Mouse (Mus musculus) ovary, postnatal 14 days (tissue): ENCODE results near the gene Frmd4b.
A peak's percentile ranks its signal among the peaks of the same experiment; 100 is the strongest.

Experiments
- DNase-seq: peaks from one replicate; pipeline ENCODE4 v3.0.0; 2022; ENCODE audit warnings: low spot score

The Frmd4b gene

DNA sequence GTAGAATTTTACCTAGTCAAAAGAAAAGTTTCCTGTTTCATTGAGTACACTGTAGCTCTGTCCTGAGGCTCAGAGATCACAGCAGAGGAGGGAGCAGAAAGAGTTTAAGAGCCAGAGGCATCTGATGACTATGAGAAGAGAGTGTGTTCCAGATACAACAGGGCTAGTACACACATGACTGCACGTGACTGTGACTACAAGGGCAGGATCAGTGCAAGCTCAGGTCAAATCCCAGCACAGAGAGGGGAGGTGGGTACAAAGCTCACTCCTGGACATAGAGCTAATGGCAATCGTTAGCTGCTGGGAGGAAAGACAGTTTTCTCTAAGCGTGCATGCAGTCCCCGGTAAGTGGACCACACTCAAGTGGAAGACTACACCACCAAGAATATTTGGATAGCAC lies 37.6 kb downstream of the Frmd4b start:
- no peak for DNase-seq

DNA sequence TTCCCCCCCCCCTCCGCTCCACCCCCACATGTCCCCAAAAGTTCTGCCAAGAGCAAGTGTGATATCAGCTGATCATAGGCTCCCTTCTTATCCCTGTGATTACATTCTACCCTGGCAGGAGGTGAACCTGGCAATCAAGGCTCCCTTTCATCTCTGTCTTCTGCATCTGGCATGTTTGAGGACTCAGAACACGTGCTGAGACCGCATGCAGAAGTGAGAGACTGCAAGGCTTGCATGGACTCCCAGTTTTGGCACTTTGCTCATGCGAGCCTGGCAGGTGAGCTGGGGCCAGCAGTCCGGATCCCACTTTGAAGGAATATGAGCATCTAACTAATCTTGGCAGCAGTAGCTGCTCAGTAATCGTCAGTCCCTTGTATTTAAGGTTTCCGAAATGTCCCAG lies 39.1 kb downstream of the Frmd4b start:
- DNase-seq = no peak

DNA sequence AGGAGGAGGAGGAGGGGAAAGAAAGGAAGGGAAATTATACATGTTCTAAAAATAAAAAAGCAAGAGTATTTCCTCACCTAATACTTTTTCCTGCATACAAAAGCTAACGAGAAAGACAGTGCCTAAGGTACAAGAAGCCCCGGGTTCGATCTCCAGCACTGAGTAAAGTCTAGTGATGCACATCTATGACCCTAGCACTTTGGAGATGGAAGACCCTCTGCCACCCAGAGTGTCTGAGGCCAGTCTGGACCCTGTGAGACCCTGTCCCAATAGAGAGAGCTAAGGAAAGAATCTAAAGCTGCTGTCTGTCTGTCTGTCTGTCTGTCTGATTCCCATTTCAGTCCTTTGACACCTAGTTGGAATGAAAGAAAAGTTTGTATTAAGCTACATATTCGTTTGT lies 40.0 kb downstream of the Frmd4b start:
- no peak for DNase-seq

DNA sequence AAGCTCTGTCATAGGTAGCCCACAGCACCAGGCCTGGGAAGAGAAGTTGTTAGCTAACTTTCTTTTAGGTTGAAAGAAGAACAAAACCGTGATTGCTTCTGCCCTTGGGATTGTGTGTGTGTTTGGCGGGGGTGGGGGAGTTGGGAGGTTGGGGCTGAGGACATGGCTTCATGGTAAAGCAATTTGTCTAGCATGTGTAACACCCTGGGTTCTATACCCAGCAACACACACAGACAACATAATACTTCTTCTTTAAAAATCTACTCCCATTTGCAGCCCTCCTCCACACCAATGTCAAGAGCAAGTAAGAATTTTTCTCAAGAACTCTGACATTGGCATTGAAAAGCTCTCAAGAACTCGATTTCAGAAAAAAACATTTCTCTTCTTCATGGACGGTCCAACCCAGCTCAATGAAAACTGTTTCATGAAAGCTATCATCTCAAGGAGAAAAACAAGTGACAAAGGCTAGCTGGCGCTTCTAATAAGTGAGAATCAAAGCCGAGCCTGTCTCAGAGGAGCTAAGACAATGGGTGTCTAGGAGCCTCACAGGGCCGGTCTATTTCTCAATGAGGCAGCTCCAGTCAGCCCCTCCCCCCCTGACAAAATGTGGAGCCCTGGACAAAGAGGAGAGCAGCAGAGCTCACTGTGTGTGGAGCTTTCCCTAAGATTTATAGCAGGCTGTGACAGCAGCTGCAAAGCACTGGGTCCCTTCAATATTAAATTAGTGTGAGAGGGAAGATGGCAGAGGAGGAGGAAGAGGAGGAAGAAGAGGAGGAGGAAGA lies 40.6 kb downstream of the Frmd4b start:
- no peak for DNase-seq

DNA sequence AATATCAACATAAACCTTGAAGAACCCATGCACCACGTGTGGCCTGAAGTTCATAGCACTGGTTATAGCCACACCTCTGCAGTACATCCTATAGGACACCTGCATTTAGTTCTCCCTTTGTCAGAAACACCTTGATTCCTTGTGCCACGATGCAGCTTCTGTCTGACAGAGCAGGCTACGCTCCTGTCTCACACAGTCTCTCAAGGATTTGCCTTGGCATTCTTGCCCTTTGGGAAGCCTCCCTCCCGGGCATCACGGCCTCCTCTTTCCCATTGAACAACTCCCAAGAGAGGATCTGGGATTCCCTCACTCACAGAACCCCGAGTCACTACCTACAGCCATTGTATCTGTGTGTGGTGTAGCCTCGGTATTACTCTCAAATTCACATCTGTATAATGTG lies 41.2 kb downstream of the Frmd4b start:
- no peak for DNase-seq

DNA sequence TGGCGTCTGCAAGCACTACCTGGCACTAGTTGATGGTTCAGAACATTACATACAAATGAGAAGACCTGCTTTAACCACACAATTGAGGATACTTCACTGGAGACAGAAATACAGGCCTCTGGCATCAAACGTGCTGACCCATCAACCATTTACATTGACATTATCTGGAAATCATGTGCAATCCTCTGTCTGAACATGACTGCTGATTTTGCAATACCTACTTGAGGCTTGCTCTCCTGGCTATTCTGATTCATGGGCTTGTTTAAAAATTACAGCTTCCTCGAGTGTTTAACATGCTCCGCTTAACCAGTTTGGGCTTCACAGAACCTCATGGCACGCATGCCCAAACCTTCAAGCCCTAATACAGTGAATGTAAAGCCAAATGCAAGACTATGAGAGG lies 42.4 kb downstream of the Frmd4b start:
- no peak for DNase-seq

DNA sequence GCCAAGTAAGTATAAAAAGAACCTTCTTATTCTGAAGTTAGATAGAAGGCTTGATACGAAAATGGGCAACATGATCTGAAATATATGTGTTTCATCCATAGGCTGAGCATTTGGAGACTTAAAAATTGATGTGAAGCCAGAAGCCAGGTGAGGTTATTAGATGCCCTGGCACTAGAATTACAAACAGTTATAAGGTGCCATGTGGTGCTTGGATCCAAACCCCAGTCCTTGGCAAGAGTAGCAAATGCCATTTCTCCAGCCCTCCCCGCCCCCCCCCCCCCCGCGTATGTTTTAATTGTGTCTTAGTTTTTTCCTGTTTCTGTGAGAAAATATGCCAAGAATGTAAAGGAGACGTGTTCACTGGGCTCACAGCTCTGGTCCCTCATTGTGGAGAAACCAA lies 45.1 kb downstream of the Frmd4b start:
- no peak for DNase-seq

DNA sequence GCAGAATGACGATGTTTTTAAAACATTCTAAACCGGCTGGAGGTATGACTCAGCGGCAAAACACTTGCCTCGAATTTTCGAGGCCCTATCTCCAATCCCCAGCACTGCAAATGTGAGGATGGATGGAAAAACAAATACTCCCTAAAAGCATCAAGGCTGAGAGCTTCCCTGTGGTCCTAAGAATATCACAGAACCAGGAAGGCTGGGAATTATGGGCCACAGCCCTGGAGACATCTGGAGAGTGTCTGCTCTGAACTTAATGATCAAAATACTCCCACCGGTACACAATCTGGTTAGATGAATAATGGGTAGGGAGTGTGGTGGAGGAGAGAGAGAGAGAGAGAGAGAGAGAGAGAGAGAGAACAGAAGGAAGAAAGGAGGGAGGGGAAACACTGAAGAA lies 48.8 kb downstream of the Frmd4b start:
- DNase-seq = no peak

DNA sequence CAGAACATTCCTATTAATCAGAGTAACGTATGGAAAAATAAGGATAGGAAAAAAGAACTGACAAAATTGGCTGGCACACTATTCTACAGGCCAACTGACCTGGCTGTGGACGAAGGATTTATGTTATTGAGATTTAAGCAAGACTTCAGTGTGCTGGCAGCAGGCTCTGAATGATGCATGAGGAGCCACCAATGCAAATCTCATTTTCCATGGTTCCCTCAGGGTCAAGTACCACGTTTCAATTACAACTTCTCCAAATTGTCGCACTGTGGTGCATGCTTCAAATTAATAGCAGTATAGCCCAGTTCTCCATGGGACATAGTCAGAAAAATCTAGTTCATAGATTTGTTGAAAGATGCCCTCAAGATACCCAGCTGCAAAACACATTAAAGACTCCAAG lies 50.6 kb downstream of the Frmd4b start:
- no peak for DNase-seq

DNA sequence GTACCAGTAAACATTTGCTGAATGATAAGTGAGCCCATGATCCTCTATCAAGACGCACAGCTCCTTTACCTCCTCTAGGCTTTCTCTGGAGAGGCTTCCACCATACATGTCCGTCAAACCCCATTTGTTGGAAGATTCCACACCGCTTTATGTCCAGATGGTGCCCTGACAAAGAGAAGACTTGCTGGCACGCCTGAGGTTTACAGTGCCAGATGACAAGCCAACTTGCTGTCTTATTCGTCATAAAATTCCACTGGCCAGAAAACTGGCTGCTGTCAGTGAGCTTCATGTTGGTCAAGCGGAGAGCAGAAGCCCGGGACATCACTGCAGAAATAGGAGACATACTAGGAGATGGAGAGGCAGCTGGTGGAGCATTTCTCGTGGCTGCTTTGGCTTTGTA lies 60.2 kb downstream of the Frmd4b start:
- DNase-seq = no peak

DNA sequence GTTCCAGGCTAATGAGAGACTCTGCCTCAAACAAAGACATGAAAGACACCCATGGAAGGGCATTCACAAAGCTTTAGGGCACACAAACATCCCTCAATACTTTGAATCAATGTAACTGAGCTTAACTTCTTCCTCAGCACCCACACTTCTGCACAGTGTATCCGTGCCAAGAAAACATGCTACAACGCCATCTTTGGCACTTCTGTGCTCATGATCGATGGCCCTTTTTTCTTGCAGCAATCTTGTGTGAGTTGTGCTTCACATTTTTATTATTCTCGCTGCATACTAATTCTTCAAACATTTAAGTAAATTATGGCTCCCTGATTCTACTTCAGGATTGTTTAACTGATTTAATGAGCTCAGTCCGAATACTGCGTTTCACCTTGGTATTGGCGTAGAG lies 61.7 kb downstream of the Frmd4b start:
- DNase-seq = no peak

DNA sequence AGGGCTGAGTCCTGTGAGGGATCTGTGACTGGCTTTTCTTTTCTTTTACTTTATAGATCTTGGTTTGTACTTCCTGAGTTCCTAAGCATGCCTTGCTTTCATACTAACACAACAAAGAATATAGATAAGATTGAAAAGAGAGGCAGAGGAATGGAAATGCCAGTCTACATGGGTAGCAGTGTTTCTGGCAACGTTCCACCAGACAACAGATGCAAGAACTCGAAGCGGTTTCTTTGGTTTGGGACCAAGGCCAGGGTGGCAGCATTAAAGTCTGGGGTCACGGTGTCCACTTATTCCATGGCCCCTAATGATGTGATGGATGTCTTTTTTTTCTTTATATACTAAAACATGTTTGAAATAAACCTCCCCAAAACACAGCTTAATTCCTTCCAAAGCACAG lies 63.9 kb downstream of the Frmd4b start:
- DNase-seq = no peak

DNA sequence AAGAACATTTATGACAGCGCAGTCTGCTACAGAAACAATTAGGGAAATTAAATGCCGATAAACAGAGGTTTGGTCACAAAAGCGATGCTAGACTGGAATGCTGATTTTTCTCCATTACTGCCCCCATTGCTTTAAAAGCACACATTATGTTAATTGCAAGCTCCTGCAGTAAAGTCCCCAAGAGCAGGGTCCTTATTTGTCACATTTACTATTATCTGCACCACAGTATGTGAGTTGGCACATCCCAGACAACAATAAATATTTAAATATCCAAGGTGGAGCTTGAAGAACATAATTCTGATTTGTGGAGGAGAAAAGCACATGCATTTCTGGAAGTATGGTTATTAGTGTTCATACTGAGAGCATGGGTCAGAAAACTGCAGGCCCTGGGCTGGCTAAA lies 64.8 kb downstream of the Frmd4b start:
- DNase-seq = no peak

DNA sequence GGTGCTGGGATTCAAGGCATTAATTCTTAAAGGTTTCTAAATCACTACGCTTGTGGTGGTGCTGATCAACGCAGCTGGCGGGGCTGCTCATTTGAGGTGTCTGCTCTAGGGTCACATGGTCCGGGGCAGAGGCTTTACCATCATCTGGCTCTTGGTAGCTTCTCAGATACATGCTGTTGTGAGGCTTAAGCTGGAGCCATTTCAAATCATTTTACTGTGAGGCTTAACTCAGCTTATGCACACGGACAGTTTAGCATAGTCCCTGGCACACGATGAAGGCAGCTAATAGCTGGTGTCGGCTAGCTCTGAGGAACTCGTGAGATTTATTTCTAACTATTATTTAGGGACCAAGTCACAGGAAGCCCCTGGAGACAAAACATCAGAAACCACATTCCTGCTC lies 65.5 kb downstream of the Frmd4b start:
- DNase-seq = no peak

DNA sequence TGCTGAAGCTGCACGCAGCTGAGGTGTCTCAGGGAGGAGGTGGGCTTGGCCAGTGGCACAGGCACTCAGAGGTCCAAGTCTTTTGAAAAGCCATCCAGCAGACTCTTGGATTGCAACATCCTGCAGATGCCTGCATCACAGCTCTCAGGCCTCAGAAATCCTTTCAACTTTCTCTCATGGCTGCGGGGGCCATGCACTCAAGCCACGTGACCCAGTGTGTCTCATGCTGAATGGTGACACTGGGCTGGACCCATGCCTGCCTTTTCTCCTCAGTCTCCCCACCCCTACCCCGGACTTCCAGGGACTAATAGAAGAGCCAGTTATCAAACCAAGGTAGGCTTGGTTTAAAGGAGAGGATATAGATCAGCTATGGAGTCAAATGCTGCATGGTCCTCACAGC lies 66.2 kb downstream of the Frmd4b start:
- DNase-seq = no peak

DNA sequence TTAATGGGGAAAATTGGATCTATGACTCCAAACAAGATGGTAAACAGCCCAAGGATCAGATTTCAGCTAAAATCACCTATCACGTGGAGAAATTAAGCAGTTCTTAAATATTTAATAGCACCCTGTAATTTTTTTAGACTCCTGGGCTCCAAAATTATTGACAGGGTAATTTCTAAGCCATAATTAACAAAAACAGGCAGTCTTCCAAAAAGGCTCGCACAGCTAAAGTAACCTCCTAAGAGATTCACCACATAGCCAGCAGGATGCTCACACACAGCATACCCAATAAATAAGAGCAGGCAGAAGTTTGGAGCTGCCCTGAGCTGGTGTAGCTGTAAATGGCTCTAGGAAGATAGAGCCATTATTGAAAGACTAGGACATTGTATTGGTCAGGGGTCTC lies 76.9 kb downstream of the Frmd4b start:
- DNase-seq = no peak

DNA sequence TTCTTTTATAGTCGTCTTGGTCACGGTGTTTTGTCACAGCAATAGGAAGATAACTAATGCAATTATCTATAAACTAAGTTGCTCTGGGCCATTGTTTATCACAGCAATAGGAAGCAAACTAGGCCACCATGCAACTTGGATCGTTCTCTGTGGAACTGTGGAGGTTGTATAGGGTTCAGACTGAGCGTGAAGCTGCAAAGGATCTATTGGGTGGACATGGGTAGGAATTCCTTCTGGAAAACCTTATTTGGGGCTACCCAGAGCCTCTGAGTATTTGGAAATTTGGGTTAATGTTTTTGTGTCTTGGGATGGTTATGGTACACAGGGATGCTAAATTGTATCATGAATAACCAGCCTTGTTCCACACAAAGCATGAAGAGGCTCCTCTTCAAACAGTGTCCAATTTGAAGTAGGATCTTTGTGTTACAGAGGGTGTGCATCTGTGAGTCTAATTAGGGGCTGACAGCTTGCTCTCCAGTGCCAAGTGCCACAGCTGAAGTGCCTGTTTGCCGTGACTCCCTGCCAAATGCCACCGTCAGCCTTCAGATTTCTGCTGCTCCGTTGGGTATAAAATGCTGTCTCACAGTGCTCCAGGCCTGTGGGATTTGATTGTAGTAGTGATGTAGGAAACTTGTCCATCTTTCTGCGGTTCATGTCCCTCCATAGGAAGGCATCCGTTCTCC lies 81.4 kb downstream of the Frmd4b start:
- no peak for DNase-seq

DNA sequence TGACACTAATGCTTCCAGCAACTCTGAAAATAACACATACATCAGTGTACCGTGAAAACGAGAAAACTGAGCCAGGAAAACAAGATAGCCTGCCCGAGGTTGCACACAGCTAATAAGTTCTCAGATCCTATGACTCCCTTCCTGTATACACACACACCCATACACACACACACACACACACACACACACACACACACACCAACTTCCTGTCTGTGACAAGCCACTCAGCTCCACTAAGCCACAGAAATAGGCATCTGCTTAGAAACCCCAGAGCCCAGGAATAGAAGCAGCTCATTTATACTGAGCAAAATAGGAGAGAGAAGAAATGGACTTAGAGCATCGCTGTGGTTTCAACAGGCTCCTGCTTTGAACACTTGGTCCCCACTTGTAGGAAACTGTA lies 86.3 kb downstream of the Frmd4b start:
- no peak for DNase-seq

DNA sequence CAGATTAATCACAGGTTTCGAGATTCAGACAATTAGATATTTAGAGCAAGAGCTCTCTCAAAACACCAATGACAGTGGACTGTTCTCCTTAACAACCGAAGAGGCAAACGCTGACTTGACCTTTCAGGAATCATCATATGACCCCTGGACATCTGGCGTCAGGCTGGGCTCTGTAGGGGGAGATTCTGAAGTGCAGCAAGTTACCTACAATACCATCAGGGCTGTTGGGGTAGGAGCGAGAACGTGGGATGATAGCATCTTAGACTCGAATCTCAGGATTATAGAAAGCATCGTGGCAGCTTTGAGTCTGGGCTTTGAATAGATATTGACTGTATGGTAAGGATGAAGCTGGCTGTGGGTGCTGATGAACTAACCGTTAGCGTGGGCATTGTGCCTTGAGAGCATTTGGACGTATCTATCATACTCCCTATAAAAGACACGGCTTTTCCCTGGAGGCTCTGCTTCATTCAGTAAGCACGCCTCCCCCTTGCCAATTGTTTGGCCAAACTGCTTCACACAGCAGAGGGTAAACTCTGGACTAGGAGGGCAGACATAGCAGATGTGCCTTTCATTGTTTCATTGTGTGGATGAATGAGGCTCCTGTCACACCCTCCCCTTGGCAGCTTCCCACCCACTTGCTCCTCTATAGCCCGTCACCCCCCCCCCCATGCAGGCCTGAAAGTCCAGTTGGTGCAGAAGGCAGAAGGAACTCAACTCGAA lies 88.2 kb downstream of the Frmd4b start:
- DNase-seq = no peak

DNA sequence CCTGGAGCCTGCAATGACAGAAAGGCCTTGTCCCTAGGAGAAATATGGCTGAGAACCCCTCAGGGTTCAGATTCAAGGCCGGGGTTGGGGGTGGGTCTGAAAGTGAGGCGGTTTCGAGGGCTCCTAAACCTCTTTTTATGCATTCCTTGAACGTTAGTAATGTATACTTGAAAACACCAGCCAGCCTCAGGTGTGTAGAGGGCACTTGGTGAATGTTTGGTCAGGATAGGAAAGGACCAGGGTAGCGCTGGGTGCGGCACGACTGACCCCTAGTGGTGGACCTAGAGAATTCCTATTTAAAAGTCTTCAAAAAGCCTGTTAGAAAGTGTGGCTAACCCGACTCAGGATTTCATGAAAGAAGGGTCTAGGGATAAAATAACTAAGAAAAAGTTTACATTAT lies 91.2 kb downstream of the Frmd4b start:
- peak; percentile 33 for DNase-seq

DNA sequence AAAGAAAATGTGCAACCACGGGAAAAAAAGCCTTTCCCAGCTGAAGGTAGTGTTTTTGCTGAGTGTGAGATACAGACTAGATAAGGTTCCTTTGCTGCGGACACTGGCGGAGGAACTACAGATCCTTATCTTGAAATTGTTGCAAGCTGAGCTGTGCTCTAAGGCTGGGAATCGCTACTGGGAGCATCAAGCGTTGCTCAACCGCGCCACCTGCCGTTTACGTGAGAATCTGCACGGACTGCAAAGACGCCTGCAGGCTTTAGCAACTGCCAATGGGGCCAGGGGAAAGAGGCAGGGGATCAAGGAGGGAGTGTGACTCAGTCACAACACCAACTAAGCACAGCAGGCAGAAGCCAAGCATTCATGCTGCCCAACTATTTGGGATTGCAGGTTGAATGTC lies 94.2 kb downstream of the Frmd4b start:
- peak; percentile 77 for DNase-seq

DNA sequence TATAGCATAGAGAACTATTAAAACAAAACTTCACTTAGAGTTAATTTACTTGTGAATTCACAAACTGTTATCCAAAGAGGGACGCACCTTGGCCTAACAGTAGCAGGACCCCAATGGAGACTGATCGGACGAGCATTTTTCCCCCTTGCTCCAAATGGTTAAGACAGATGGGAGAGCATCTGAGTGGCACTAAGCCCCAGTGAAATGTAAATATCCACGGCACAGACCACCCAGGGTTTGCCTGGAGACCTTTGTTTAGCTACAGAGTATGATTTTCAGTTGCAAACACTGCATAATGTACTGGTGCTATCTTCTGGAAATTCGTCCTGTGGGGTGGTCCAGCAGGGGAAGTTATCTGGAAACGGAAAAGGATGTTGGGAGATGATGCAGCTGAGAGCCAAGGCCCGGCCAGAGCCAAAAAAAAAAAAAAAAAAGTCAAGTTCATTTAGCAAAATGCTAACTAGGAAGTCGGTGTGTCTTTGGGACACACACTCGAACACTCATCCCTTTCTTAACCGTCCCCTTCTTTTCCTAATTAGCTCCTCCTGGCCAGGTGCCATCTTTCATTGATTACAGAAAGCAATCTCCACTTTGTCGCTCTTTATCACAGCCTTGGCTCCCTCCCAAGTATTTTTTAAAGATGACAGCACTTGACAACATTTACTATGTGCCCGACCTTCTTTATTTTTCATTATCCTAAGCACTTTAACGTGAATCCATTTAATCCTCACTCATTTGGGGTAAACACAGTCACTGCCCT lies 95.9 kb downstream of the Frmd4b start:
- DNase-seq = no peak

DNA sequence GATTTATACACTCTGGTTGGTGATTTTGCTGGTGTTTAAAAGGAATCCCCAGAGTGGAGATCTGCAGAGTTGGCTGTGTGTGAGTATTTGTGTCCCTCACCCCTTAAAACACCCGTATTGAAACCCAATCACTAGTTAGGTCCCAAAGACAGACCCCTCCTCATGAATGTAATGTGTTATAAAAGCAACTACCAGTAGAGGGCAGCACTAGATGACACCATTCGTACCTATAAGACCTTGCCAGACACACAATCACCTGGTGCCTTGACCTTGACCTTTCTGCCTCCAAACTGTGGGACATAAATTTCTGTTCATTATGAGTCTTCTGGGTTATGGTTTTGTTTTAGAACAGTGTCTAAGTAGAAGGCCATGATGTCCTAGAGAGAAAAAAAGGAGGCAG lies 96.8 kb downstream of the Frmd4b start:
- DNase-seq = no peak
